Comparison of ENCODE assay signal across 8 mouse cellular contexts in the genomic region with DNA sequence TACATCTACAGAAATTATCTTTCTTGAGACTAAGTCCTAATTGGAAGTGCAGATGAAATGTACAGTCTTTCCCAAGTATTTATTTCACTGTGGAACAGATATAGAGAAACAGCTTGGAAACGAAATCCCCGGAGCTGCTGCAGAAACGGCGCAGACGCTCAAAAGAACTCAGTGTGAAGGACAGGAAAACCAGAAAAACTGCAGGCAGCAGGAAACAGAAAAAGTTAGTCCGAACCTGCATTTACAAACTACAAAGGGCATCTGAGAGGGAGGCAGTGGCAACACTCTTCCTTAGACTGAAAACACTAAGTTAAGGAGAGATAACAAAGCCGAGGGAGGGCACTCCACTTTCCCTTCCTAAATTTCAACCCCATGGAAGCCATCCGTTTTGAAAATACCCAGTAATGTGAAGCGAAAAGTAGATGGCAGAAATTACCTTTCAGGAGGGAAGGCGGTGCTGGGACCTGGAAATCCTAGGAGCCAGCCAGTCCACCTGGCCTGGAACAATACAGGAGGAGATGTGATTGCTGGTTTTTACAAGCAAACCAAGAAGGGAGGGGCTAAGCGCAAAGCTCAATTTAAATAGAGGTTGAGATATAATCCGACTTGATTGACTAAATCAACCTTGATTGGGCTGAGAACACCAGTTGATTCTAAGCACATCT. TPM values are rescaled to one million over a fixed set of nuclear protein-coding genes. Genes with fewer than 3 reads are reported as not detected.
DNase-seq lines count a peak whose midpoint lies in the region; ATAC-seq and TF ChIP-seq lines count a peak whose summit lies in the region.

No protein-coding gene starts in this region.

- H3K9ac ChIP-seq in lung, embryonic 14.5 days: peak overlapping the region; percentile 60
- peak overlapping the region; percentile 72 for H3K9ac ChIP-seq in embryonic facial prominence, embryonic 13.5 days
- H3K9ac ChIP-seq in hindbrain, embryonic 16.5 days (ENCODE audit: low read depth, low read length): no peak overlapping the region
- no peak overlapping the region; the same call in 1 of the 2 replicates for H3K9ac ChIP-seq in midbrain, embryonic 15.5 days

- peaks cover 7% of the 10 kb centered on the region for H3K4me1 ChIP-seq in lung, embryonic 14.5 days (ENCODE audit: insufficient read depth)
- H3K4me1 ChIP-seq in embryonic facial prominence, embryonic 13.5 days: peaks cover 24% of the 10 kb centered on the region
- peaks cover 13% of the 10 kb centered on the region; the same call in 1 of the 2 replicates for H3K4me1 ChIP-seq in hindbrain, embryonic 16.5 days (ENCODE audit: control insufficient read depth, insufficient read depth, low read depth, low read length)
- peaks cover 38% of the 10 kb centered on the region for H3K4me1 ChIP-seq in midbrain, embryonic 15.5 days

- H3K27me3 ChIP-seq in lung, embryonic 14.5 days (ENCODE audit: insufficient read depth, low read length): no peaks in the 10 kb centered on the region
- no peaks in the 10 kb centered on the region for H3K27me3 ChIP-seq in embryonic facial prominence, embryonic 13.5 days
- no peaks in the 10 kb centered on the region for H3K27me3 ChIP-seq in hindbrain, embryonic 16.5 days (replicated peaks; ENCODE audit: control insufficient read depth, insufficient read depth, low read length)
- H3K27me3 ChIP-seq in midbrain, embryonic 15.5 days (replicated peaks): no peaks in the 10 kb centered on the region; the same call in 1 of the 2 replicates

- DNase-seq in lung, embryonic 14.5 days: peak; percentile 61
- DNase-seq in lung, adult 18-20 months: no peak
- DNase-seq in adrenal gland, adult 8-10 months: no peak
- no peak for DNase-seq in adrenal gland, adult 2 months
- no peak for DNase-seq in thymus, adult 18-20 months

- 15% methylated on average over 12 of the region's 12 CpGs for WGBS in lung, embryonic 14.5 days
- 10% methylated on average over 12 of the region's 12 CpGs for WGBS in embryonic facial prominence, embryonic 13.5 days
- 18% methylated on average over 12 of the region's 12 CpGs for WGBS in hindbrain, embryonic 16.5 days
- WGBS in midbrain, embryonic 15.5 days: 17% methylated on average over 12 of the region's 12 CpGs

- no peaks in the 10 kb centered on the region for H3K9me3 ChIP-seq in lung, embryonic 14.5 days (ENCODE audit: low read depth, low read length)
- H3K9me3 ChIP-seq in embryonic facial prominence, embryonic 13.5 days: no peaks in the 10 kb centered on the region
- no peaks in the 10 kb centered on the region for H3K9me3 ChIP-seq in hindbrain, embryonic 16.5 days (ENCODE audit: control insufficient read depth, low read length)
- no peaks in the 10 kb centered on the region for H3K9me3 ChIP-seq in midbrain, embryonic 15.5 days

- peak overlapping the region; percentile 91 for H3K4me2 ChIP-seq in lung, embryonic 14.5 days
- H3K4me2 ChIP-seq in embryonic facial prominence, embryonic 13.5 days: peak overlapping the region; percentile 73
- peak overlapping the region; percentile 70 for H3K4me2 ChIP-seq in hindbrain, embryonic 16.5 days (ENCODE audit: low read length)
- peak overlapping the region; percentile 65; the same call in 1 of the 2 replicates for H3K4me2 ChIP-seq in midbrain, embryonic 15.5 days

- peak overlapping the region; percentile 41 for H3K4me3 ChIP-seq in lung, embryonic 14.5 days (ENCODE audit: low read depth, low read length)
- peak overlapping the region; percentile 89 for H3K4me3 ChIP-seq in embryonic facial prominence, embryonic 13.5 days
- H3K4me3 ChIP-seq in hindbrain, embryonic 16.5 days (ENCODE audit: low read length): no peak overlapping the region
- H3K4me3 ChIP-seq in midbrain, embryonic 15.5 days: no peak overlapping the region

- no peaks in the 10 kb centered on the region for H3K36me3 ChIP-seq in lung, embryonic 14.5 days (ENCODE audit: insufficient read depth)
- no peaks in the 10 kb centered on the region for H3K36me3 ChIP-seq in embryonic facial prominence, embryonic 13.5 days
- no peaks in the 10 kb centered on the region for H3K36me3 ChIP-seq in hindbrain, embryonic 16.5 days (ENCODE audit: control insufficient read depth, insufficient read depth, low read length)
- H3K36me3 ChIP-seq in midbrain, embryonic 15.5 days (replicated peaks): no peaks in the 10 kb centered on the region

- no peak for ATAC-seq in lung, embryonic 14.5 days (ENCODE audit: insufficient read depth)
- ATAC-seq in embryonic facial prominence, embryonic 13.5 days (ENCODE audit: insufficient number of reproducible peaks, insufficient read depth, low FRiP score, low TSS enrichment, low read depth): no peak
- no peak for ATAC-seq in hindbrain, embryonic 16.5 days
- no peak for ATAC-seq in midbrain, embryonic 15.5 days (replicated peaks)

- no peak for TF ChIP-seq CTCF in lung, embryonic 14.5 days (IDR thresholded peaks at IDR 0.05; ENCODE audit: low read depth)

- H3K27ac ChIP-seq in lung, embryonic 14.5 days (ENCODE audit: low read depth): peak overlapping the region; percentile 85
- H3K27ac ChIP-seq in embryonic facial prominence, embryonic 13.5 days: peak overlapping the region; percentile 86
- no peak overlapping the region for H3K27ac ChIP-seq in hindbrain, embryonic 16.5 days (ENCODE audit: low read depth, low read length)
- no peak overlapping the region for H3K27ac ChIP-seq in midbrain, embryonic 15.5 days

RNA-seq across cellular contexts. Expression of gene Zfp217, which starts 13.7 kb away (rescaled TPM):
- polyA plus RNA-seq in lung, embryonic 14.5 days (2014; fragmentation: Nextera tagmentation; extraction: Ambion mirVana): 4.9 and 6.0 TPM in 2 replicates
- polyA plus RNA-seq in embryonic facial prominence, embryonic 13.5 days (2015; fragmentation: Nextera tagmentation; extraction: Ambion mirVana): 4.7 and 5.2 TPM in 2 replicates
- polyA plus RNA-seq in hindbrain, embryonic 16.5 days (2015; fragmentation: Nextera tagmentation; extraction: Ambion mirVana): 0.92 and 1.0 TPM in 2 replicates
- polyA plus RNA-seq in midbrain, embryonic 15.5 days (2015; fragmentation: Nextera tagmentation; extraction: Ambion mirVana): 1.4 TPM in 2 replicates
- total RNA-seq in adrenal gland, adult 8-10 months (2022): 10 to 100 TPM; 23.0 to 38.9 (median 32.6) TPM
- total RNA-seq in adrenal gland, adult 2 months (2021): 10 to 100 TPM; 16.4 to 23.1 TPM
- polyA plus RNA-seq in adrenal gland, adult 2 months (2012; rRNA removed): 10.1 and 10.8 TPM in 2 replicates

Comparison
In these comparisons a context has a peak if more than half of its experiments do, and no peak if none do; other contexts are left out.
1. H3K27ac ChIP-seq: peak in lung, embryonic 14.5 days (single experiment) and embryonic facial prominence, embryonic 13.5 days (single experiment); none in hindbrain, embryonic 16.5 days (single experiment) and midbrain, embryonic 15.5 days (single experiment).
2. H3K4me3 ChIP-seq: peak in lung, embryonic 14.5 days (single experiment) and embryonic facial prominence, embryonic 13.5 days (single experiment); none in hindbrain, embryonic 16.5 days (single experiment) and midbrain, embryonic 15.5 days (single experiment).
3. H3K9ac ChIP-seq: peak in lung, embryonic 14.5 days (single experiment) and embryonic facial prominence, embryonic 13.5 days (single experiment); none in hindbrain, embryonic 16.5 days (single experiment) and midbrain, embryonic 15.5 days (single experiment).
4. Peak in every context shown above with its lines, with median percentiles within 50 percentile points of each other: H3K4me2 ChIP-seq.